Mouse (Mus musculus) subcutaneous adipose tissue, adult 2 months (tissue): ENCODE measurements around the gene Rac2. TPM values are rescaled to one million over a fixed set of nuclear protein-coding genes. Genes with fewer than 3 reads are reported as not detected.

Experiments
- polyA plus RNA-seq: library from polyadenylated mRNA; depleted of rRNA; stranded (reverse); fragments of >200 nt; gene quantifications from 2 replicates; pipeline ENCODE4 v1.2.3, GENCODE M21; 2012; ENCODE audit warnings: low replicate concordance; rRNA removed

Gene Rac2
- 28.5 and 94.6 TPM in 2 replicates for polyA plus RNA-seq

GRCm38 (mm10) chr15:78572658-78573397 is at the start of gene Rac2:
Gene Rac2 (minus strand): TSS chr15:78572783.

GRCm38 (mm10) chr15:78596914-78597313 is 24.3 kb upstream of the Rac2 start, which contains the start of gene Cyth4:
Gene Cyth4 (plus strand): TSS chr15:78597047.

GRCm38 (mm10) chr15:78544561-78545001 is 28.0 kb downstream of the Rac2 start, which contains the start of gene Sstr3:
Gene Sstr3 (minus strand): TSS chr15:78544685.

GRCm38 (mm10) chr15:78530671-78531450 is 41.7 kb downstream of the Rac2 start, which contains the start of gene C1qtnf6:
Gene C1qtnf6 (minus strand): TSS chr15:78531416.

Other genes starting within 250 kb of the Rac2 start
- 26.1 and 46.1 TPM in 2 replicates for gene Csf2rb, start 247.0 kb downstream of the Rac2 start, polyA plus RNA-seq
- not detected in 2 replicates for gene Tex33, start 176.9 kb downstream of the Rac2 start, polyA plus RNA-seq
- 43.8 and 76.3 TPM in 2 replicates for gene Tst, start 166.9 kb downstream of the Rac2 start, polyA plus RNA-seq
- gene Mpst, start 166.4 kb downstream of the Rac2 start, polyA plus RNA-seq, result 126 and 164 TPM in 2 replicates
- gene Kctd17, start 144.2 kb downstream of the Rac2 start, polyA plus RNA-seq, result 294 and 304 TPM in 2 replicates
- gene Tmprss6, start 104.1 kb downstream of the Rac2 start, polyA plus RNA-seq, result 1.2 and 3.9 TPM in 2 replicates
- 4.6 and 26.4 TPM in 2 replicates for gene Il2rb, start 77.5 kb downstream of the Rac2 start, polyA plus RNA-seq
- 46.2 and 80.3 TPM in 2 replicates for gene C1qtnf6, start 41.4 kb downstream of the Rac2 start, polyA plus RNA-seq
- 0.09 TPM in 1 of 2 replicates, not detected in the other for gene Sstr3, start 28.1 kb downstream of the Rac2 start, polyA plus RNA-seq
- gene Cyth4, start 24.3 kb upstream of the Rac2 start, polyA plus RNA-seq, result 32.4 and 50.0 TPM in 2 replicates
- gene Elfn2, start 146.0 kb upstream of the Rac2 start, polyA plus RNA-seq, result 0.05 TPM in 1 of 2 replicates, not detected in the other
- 87.2 and 261 TPM in 2 replicates for gene Mfng, start 200.7 kb upstream of the Rac2 start, polyA plus RNA-seq
- gene Card10, start 230.3 kb upstream of the Rac2 start, polyA plus RNA-seq, result 28.9 and 72.2 TPM in 2 replicates